Mouse (Mus musculus) heart, adult 11 months (tissue): ENCODE measurements at regions not wholly inside any gene's neighbourhood (a gene's known extent, or its start where the extent isn't known, plus 50 kb on each side); places are given as distances from the start of the nearest gene placed in this dataset.
A peak's percentile ranks its signal among the peaks of the same experiment; 100 is the strongest.

Experiments used
- DNase-seq: peaks from one replicate; pipeline ENCODE4 v3.0.0; 2022

GRCm38 (mm10) chr16:56323828-56324227 is 119.7 kb downstream of the Impg2 start:
- peak; percentile 18 for DNase-seq

DNA sequence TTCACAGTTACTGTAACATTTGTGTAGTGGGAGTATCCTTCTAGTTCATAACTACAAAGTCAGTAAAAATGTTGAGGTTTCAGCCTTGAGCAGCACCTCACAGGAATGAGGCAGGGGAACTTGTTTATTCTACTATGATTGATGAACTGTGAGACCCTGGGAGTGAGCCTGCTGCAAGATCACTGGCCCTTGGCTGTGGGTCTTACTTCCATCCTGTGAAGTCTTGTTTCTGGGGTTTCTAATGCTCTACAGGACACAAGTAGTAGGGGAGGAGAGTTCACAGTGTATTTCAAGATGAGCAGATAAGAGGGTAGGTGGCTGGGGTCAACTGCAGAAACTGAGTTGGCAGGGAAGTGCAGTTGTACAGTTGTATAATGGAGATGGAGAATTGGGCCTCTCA is 128.3 kb upstream of the Abi3bp start:
- DNase-seq: no peak

GRCm38 (mm10) chr16:56352888-56353287 is 124.8 kb upstream of the Abi3bp start:
- DNase-seq: no peak

DNA sequence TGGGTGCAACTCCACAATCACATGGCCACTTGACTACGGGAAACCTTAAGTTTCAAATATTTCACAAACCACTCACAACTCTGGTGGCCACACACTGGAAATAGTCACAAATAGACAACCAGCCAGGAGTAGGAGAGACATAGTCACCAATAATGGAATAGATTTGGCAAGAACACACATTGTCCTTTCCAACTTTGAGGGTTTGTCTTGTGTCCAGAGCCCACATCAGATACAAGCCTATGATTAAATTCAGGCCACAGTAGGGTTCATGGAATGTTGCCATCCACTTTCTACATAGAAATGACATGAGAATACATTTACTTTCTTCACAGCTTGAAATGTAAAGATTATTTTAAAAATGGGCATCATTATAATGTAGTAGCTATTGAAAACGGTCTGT is 118.6 kb upstream of the Abi3bp start:
- DNase-seq: no peak

DNA sequence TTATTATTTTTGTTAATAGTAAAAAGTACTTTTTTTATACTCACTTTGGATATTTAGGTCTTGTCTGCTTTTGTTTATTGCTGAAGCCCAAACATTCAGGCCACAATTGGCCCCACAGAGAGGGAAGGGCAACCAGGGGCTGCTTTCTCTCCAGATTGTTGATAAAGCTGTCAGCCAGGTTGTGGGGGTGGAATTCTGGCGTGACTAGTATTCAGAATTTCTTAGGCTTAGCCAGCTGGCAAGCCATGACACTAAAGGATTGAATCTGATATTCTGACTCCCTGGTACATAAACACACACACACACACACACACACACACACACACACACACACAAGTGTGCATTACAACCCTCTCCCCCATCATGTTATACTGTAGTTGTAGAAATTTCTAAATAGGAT is 116.7 kb upstream of the Abi3bp start:
- no peak for DNase-seq

GRCm38 (mm10) chr16:56378356-56378755 is 99.3 kb upstream of the Abi3bp start:
- no peak for DNase-seq

DNA sequence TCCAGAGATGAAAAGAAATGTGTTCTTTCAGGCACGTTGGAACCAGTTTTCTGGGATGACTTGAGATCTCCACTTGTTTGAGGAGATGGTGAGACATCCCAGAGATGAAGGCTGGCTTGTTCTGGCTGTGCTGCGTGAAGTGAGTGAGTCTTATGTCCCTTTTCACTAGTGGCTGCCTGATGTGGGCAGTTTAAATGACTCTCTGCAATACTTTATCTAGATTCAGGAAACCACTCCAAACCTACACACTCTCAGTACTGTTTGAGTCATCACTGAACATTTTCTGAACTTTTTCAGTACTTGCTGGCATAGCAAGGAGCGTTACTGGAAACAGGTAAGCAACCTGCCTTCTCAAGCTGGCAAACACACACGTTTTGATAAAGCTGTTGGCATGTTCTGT is 97.0 kb upstream of the Abi3bp start:
- no peak for DNase-seq

DNA sequence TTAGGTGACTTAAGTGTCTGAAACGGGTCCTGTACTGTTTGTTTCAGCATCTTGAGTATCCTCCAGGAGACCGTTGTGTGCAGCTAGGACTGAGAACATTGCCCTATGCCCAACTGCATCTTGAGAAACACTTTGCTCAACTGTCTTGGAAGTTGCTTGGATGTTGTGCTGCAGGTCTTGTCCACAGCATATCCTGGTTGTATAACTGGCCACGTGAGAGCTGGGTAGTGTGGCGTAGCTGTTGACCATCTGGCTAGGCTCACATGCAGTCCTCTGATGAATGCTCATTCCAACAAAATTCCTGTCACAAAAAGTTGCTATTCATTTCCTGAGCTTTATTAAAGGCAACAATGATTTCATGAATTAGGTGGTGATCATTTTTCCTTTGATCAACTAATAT is 91.1 kb upstream of the Abi3bp start:
- DNase-seq: peak; percentile 91

- no peak for DNase-seq
Observed at GRCm38 (mm10) chr16:56392843-56393242, 84.8 kb upstream of the Abi3bp start.

DNA sequence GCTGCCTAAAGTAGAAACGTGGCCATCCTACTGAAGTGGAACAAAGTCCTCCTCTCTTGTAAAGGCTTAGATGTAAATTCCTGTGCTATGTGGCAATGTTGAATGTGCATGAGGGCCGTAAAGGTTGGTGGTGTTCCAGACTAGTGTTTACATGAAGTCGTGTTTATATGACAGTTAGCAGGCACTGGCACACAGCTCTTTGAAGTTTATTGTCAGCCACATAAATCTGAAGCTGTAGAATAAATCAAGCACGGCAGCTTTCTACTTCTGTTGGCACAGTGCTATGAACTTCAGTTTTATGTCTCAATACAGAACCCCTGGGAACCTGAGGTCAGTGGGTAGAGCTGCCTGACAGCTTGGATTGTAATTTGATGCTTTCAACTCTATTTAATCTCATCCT is 81.1 kb upstream of the Abi3bp start:
- no peak for DNase-seq

- DNase-seq: no peak
Observed at GRCm38 (mm10) chr16:56399541-56399940, 78.1 kb upstream of the Abi3bp start.

DNA sequence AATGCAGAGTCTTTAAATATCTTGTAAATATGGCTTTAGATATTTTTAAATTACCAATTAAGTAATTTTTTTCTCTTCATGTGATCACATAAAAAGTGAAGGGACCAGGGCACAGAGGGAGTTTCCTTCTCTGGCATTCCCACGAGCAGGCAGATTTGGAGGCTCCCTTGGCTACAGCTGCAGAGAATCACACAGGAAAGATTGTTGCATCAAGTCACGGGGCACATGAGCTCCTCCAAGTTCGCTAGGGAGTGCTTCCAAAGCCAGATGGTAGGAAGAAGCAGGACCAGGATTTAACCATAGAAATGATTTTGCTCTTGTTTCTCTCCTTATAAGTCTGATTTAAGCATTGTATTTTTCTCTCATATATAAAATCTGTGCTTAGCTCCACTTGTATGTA is 53.9 kb upstream of the Abi3bp start:
- DNase-seq: peak; percentile 93
